Mouse (Mus musculus): ENCODE data around the gene Mpeg1.
A peak's percentile ranks its signal among the peaks of the same experiment; 100 is the strongest.

The Mpeg1 gene

DNA sequence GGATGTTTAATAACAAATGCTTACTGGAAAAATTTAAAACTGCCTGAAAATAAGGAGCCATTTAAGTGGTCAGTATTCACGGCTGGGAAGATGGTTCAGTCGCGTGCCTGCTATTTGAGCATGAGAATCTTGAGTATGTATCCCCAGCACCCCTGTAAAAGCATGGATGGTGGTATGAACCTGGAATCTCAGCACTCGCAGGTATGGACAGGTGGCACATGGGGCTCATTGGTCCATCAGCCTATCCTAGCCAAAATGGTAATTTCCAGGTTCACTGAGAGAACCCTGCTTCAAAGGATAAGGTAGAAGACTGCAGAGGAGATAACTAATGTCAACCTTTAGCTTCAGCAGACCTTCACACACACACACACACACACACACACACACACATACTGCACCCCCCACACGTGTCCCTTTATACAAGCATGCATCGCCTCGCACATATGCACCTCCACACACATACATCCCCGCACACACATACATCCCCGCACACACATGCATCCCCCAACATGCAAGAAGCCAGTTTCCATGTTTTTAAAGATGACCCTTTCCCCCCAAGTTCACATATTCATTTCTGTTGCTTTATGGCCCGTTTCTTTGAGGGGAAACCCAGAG, 5.1 kb downstream of the Mpeg1 start:
- no peak for DNase-seq (ENCODE audit: low spot score in 2 of 2)

DNA sequence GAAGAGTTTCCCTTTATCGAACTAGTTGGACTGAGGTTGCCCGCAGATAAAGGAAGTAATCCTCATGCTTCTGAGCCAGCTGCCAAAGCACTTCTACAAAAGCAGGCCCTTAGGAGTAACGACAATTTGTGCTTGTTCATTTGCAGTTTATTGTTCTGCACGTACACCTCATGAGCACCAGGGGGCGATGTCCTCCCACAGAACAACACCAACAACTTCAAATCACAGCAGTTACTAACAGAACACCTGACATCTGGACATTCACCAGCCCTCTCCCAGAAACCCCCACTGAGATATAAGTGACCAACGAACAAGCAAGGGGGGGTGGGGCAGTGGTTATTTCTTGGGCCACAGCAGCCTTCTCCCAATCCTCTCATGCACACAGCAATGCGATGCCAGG, 5.6 kb downstream of the Mpeg1 start:
- peak; percentile 64 to 79 for DNase-seq (ENCODE audit: low spot score in 2 of 2)

DNA sequence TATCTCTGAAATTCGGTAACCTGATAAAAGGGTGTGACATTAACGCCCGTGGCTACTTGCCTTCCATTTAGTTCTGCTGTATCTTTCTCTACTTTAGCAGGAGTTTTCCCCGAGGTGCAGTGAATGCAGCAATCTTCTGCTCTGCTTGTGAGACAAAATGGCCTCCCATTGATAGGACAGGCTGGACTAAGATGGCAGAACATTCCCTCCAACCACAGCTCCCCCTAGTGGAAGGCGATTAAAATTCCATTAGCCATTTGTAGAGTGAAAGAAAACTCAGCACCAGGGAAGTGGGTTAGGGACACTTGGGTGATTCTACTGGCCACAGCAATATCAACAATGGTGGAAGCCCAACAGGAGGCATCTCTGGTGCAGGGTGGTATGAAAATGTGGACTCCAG, 6.9 kb downstream of the Mpeg1 start:
- DNase-seq (ENCODE audit: low spot score in 2 of 2) = peak; percentile 4 to 21

DNA sequence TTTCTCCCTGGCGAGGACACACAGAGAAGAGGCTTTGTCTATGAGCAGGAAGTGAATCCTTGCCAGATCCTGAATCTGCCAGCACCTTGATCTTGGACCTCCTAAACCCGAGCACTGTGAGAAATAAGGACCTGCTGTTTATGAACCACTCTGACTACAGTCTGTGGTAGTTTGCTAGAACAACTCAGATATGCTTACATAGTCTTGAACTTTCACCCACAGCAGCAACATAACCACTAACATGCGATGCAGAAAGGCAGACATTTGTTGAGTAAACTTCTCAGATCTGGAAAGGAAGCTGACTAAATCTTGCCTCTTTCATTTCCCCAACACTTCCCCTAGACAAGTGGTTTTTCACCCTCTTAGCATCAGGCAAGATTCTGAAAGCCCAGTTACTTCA, 11.3 kb downstream of the Mpeg1 start:
- DNase-seq (ENCODE audit: low spot score in 2 of 2) = no peak

DNA sequence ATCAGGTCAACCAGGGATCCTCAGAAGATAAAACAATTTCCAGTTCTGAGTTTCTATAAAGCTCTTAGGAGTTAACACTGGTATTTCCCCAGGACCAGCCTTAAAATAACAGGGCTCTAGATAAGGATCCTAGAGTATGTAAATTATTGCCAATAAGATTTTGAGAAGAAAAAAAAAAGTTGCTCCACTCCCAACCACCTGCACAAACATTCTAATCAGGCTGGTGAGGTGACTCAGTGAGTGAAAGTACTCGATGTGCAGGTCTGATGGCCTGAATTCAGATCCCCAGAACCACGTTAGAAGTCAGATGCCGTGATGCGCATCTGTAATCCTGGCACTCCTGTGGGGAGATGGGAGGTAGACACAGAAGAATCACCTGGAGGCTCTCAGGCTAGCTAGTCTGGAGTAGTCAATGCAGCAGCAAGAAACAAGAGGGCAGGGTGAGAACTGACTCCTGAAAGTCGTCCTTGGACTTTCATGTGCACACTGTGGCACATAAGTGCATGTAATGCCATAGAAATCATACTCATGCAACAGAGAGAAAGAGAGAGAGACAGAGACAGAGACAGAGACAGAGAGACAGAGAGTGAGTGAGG, 11.9 kb downstream of the Mpeg1 start:
- DNase-seq (ENCODE audit: low spot score in 2 of 2) = no peak

DNA sequence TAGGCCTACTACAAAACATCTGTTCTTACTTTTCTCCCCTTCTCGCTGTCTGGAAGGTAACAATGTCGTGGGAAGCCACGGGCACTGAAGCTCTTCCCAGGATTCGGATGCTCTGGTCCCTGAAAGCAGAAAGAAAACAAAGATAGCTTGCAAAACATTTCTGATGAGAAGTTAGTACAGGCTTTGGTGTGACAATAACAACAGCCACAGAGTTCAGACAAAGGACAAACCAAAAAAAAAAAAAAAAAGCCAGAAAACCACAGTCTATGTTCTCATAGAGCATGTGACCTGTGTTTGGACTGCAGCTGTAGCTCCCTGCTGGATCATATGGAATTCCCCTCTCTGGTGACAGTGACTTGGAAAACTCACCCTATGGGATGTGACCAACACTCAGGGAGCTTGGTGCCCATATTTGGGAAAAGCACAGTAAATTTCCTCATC, 12.6 kb downstream of the Mpeg1 start:
- DNase-seq (ENCODE audit: low spot score in 2 of 2) = no peak

DNA sequence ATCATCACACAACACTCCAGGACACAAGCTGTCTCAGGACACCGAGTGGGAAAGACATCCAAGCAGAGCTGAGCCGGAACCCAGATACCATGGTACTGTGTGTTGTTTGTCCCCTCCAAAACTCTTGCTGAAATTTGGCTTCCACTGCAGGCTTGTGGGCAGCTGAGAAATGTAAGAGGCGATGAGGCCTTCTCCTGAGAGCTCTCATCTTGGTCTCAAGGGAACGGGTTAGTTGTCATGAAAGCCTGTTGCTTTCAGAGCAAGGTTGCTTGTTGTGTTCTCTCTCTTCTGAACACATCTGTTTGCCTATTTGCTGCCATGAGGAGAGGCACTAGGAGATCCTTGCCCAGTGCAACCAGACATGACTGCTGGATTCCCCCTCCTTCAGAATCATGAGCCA, 13.4 kb downstream of the Mpeg1 start:
- DNase-seq (ENCODE audit: low spot score in 2 of 2) = no peak

DNA sequence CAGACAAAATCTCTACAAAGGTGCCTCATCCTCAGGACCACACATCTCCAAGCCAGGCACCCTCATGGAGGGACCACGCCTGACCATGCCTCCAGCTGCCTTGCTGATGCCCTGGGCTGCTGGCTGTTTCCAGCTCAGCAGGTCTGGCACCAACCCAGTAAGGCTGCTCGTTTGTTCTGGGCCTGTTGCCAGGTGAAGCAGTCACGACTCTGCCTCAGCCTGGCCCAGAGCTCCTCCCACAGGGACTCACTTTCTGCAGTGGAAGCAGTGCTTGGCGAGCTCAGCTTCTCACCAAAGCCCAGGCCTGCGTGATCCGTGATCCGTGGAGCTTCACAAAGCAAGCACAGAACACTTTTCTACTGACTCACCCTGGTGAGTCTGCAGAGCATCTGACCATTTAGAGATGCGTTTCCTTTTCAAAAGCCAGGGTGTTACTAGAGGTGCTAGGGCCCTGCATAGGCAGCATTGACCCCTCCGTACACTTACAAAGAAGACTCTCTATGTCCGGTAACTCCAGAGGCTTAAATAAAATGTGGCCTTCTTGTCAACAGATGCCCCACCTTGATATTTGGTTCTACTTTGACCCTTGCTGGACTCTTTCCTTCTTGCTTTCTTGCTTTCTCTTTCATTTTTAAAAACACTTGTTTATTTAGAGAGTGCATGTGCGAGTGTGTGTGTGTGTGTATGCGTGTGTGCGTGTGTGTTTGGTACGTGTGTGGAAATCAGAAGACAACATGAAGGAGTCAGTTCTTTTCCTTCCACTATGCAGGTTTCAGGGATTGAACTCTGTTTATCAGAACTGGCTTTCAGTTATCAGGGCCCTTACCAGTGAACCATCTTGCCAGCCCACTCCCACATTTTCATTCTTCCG, 15.0 kb downstream of the Mpeg1 start:
- DNase-seq (ENCODE audit: low spot score in 2 of 2) = peak; percentile 88 to 91

DNA sequence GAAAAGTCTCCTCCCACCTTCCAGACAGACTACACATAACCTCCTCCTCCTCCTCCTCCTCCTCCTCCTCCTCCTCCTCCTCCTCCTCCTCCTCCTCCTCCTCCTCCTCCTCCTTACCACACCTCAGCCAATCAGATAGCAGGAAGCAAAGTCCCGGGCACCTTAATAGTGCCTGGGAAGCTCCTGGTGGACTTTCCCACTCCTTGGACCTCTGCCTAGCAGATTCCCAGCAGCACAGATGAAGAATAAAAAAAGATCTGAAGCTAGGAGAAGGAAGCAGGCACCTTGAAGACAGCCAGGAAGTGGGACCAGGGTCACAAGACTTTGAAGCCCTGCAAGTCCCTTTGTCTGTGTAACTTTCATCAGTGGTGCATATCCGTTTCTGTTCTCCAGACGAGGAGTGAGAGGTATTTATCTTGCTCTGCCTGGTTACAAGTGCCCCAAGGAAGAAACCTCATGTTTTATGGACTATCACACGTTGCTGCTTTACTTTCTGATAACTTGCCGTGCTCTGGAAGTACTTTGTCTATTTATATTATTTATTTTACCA, 16.2 kb downstream of the Mpeg1 start:
- no peak for DNase-seq (ENCODE audit: low spot score in 2 of 2)

DNA sequence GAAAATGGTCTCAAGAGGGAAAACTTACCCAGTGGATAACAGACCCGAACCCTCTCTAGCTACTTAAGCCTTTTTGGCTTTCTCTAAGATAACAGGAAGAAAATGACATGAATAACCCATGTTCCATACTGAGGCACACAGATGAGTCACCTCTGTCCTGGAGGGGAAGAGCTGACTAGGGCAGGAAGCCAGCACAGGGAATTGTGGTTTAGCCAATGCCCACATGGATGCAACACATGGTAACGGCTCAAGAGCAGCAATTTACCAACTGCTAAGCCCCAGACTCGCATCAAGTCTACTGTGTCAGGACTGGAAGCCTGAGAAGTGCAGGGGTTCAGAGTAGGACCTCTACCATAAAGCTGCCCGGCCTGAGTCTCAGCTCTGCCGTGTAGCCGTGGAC, 17.8 kb downstream of the Mpeg1 start:
- no peak for DNase-seq (ENCODE audit: low spot score in 2 of 2)

DNA sequence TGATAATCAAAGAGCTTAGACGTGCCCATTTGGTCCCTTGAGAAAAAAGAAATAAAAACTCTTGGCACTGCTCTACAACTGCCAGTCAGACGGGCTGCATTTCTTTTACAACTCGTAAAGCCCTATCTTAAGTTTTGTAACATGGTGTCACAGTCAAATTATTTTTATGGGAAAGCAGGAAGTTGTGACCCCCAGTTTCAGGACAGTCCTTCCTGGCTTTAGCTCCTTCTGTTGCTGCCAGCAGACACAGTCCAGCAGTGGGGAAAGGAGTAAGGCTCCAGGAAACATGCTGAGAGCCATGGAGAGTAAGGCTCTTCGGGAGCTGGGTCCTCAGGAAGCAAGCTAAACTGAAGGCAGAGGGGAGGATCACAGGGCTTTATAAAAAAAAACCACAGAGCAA, 23.2 kb downstream of the Mpeg1 start:
- no peak for DNase-seq (ENCODE audit: low spot score in 2 of 2)

DNA sequence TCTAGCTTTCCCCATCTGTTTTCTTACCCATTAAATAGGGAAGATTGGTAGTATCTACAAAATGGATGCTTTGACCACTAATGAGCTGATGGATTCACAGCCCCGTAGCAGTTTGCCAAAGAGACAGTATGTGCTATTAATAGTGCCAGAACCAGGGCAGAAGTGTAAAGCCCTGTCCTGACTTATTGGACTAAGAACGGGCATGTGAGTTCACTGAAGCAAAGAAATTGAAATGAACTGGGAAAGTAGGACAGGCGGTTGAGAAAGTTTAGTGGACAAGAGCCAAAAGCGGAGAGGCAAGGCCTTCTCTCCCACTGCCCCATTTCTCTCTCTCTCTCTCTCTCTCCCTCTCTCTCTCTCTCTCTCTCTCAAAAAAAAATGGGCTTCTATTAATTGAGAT, 23.6 kb downstream of the Mpeg1 start:
- no peak for DNase-seq (ENCODE audit: low spot score in 2 of 2)

DNA sequence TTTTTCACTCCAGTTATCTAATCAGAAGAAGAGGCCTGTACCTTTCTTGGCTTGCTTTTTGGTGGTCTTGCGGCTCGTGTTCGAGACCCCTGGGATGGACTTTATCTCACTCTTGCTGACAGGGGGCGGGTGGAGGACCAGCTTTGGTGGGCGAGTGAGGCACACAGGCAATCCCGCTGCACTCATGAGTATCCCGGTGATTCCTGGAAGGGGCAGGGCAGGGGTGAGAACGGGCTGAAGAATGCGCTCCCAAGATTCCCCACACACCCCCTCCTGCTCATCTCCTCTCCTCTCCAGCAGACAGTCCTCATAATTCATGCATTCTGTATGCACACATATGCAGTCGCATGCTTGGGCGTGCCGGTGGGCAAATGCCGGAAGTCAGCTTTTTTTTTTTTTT, 24.6 kb downstream of the Mpeg1 start:
- DNase-seq (ENCODE audit: low spot score in 2 of 2) = no peak

DNA sequence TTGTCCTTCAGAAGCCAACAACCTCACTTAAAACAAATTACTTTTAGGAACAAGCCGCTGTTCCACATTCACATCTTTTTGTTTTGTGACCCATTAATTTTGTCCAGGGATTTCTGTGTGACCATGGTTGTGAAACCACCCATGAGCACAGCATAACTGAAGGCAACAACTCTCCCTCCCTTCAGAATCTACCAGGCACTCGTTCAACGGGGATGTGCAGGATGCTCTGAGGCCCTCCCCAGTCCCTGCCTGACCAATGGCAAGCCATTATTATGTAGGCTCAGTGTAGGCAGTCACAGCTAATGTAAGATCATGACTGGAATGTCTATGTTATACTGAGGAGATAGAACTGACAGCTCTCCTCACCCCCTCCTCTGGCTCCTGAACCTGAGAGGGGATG, 25.1 kb downstream of the Mpeg1 start:
- DNase-seq (ENCODE audit: low spot score in 2 of 2) = no peak

DNA sequence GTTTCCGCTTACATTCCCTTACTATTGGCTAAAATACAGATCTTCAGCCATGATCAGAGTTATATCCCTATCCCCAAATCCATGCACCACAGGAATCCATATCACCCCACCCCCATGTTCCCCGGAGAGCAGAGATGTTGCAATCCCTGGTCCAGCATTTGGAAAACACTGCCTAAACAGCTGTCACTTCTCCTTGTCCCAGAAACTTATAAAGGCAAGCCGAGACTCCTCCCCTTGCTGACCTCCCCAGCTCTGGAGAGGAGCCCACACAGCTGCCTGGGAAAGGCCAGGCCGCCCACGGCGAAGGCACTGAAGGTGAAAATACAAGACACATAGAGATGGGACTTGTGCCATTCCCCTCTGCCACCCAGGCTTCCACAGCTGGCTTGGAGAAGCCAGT, 26.3 kb downstream of the Mpeg1 start:
- DNase-seq (ENCODE audit: low spot score in 2 of 2) = no peak

DNA sequence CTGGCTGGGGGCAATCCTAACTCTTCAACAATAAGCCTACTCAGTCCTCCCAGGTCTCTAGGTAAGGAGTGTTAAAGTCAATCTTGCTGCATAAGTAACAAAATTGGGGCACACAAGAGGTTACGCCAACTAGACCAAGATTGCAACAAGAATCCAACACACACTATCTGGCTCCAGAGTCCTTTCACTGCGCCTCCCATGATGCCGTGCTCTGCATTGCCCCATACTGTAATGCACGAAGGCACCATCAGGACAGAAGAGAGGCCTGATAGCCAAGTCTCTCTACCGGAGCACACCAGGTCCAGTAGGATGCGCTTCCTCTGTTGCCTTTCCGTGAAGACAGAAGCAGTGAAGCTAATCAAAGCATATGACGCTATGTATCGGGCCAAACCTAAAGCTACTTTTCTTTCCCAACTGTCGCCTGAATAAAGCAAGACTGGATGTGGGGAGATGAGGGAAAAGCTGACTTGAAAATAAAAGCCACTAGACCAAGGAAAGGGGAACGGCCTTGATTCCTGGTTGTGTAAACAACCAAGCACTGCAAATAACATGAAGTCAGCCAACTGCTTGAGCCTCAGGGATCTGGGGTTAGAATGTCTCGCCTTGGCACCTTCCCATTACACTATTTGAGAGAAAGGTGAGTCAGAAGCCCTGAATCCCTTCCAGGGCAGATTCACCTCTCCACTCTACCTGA, 27.1 kb downstream of the Mpeg1 start:
- DNase-seq (ENCODE audit: low spot score in 2 of 2) = no peak

DNA sequence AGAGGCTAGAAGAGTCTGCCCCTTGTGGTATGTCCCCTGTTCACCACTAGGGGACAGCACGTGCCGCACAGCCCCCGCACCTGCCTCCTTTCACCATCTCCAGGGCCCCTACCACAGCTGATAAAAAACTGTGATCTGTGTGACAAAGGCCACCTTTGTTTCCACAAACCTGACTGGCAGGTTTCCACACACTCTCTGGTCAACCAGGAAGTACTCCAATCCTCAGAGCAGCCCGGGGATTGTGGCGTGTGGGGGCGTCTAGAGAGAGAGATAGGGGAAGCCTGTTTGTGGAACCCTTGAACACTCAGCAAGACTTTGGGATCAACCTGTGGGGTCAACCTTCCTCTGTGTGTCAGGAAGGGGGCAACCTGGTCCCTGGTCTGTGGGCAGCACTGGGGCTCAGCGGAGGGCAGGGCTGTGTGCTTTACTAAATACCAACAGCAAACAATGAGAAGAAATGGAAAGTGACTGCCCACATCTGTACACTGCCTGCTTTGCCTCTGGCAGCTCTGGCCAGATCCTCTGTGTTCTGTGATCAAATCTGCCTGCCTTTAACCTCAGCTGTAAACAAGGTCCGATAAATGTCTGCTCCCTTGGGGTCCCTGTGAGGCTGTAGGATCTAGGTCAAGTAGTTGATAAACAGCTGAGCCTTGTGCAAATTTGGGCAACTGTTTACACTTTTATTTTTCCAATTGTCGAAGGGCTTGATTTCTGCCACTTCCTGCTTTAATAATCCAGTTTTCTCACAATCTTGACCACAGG, 27.8 kb downstream of the Mpeg1 start:
- DNase-seq (ENCODE audit: low spot score in 2 of 2) = no peak

DNA sequence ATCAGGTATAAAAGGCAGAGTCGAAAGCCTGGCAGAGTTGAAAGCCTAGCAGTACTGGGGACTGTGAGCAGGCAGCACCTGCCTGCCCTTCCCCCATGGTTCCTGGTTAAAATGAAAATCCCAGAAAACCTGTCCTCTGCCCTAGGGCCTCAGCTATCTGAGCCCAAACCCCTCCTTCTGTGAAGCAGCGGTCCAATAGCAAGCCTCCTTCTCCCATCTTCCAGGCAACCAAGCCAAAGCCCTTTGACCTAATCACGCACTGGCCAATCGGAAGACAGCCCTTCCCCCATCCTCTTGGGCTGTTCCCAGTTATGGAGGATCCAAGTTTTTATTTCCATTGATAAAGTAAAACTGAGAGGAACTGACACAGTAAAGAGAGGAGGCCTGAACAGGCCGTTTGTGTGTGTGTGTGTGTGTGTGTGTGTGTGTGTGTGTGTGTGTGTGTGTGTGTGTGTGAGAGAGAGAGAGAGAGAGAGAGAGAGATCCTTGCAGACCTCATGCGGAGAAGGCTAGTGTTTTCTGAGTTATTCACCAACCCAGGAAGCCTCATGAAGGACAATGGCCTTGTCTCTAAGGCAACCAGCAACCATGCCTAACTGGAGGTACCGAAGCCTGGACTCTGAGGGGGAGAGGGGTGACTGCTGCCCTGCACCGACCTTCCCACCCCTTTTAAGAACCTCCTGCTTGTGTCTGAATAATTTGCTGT, 28.5 kb downstream of the Mpeg1 start:
- DNase-seq (ENCODE audit: low spot score in 2 of 2) = no peak

DNA sequence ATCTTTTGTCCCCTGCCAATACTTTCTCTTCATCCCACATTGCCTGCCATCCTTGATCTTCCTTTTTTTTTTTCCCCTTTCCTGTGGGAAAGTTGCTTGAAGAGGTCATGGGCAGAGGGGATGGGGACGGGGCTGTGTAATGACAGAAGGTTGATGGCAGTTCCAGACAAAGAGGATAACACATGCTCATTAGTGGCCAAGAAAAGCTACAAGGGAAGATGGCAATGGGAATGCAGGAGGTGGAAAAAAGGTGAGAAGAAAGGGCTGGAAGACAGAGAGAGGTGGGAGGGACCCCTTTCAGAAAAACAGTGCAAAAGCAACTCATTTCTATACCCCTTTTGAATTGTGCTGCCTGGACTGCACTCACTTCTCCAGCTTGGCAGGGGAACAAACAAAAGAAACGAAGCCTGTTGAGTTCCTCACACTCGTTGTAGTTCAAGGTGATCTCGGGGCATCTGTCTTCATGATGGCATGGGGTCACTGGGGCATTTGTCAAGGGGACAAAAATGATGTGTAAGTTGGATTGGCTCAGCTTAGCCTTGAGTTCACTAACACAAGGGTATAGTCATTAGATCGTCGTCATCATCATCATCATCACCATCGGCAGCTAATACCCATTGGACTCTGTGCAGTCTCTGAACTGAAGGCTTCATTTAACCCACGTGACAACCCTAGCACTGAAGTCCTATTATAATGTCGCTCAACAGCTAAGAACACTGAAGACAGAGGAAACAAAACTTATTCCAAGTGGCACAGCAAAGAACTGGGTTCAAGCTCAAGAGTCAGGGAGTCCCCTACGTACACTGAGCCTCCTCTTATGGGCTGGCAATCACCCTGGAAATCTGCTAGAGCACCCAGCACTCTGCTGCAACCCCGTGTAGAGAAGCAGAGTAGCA, 29.3 kb downstream of the Mpeg1 start:
- no peak for DNase-seq (ENCODE audit: low spot score in 2 of 2)

DNA sequence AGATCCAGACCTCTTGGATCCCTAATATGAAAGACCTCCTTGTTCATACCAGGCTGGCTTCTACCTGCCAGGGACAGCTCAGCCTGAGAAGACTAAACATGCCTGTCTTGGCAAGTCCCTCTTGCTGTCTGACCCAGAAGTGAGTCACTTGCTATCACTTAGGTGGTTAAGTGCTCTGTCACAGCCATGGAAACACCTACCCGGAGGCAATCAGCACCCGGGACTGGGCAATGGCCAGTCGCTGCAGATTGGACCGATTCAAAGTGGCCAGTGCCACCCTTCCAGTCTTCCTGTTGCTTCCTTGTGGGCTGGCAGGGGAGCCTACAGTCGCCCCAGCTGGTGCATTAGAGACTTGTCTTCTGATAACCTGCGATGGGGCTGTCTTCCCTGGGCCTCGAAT, 31.1 kb downstream of the Mpeg1 start:
- DNase-seq (ENCODE audit: low spot score in 2 of 2) = no peak
